8 mouse cellular contexts compared by ENCODE assay signal in the genomic region with DNA sequence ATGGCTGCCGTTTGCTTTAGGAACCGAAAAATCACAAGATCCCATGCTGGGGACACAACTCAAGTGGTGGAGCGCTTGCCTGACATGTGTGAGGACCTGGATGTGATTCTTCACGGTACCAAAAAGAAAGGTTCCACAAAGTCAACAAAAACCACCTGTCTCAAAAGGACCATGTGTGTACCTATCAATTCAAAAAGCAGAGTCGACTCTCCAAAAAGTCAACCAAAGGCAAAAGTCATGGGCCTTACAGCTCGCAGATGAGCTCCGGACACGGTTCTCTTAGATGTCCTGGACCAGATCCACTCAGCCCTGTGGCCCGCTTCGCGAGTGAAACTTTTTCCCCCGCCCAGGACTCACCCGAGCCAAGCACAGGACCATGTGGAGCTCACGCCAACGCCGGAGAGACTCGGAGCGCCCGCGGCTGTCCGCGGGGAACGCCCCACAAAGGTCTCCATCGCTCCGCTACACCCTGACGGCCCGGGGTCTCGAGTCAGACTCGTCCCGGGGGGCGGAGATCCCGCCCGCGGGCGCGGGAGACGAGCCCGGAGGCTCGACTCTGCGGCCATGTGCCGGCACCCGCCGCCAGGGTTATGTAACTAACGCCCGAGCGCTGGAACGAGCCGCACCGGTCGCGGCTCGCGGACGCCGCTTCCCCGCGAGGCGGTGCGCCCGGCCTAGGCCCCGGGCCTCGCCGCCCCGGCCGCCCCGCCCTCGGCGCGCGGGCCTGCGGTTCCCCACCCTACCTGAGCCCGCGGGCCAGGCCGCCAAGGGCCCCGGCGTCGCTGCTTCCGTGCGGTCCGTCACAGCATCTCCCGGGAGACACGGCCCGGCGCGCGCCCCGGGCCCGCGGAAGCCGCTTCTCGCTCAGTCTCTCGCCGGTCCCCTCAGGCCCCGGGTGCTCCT. TPM values are rescaled to one million over a fixed set of nuclear protein-coding genes. Genes with fewer than 3 reads are reported as not detected.
DNase-seq lines count a peak whose midpoint lies in the region; ATAC-seq and TF ChIP-seq lines count a peak whose summit lies in the region.

A gene (plus strand): TSS at position 767 of the 903 bp plus-strand sequence.

- peak within 1 kb of the TSS; percentile 76 for H3K4me2 ChIP-seq in forebrain, embryonic 12.5 days
- H3K4me2 ChIP-seq in heart, embryonic 15.5 days, result peak within 1 kb of the TSS; percentile 73
- peak within 1 kb of the TSS; percentile 78 for H3K4me2 ChIP-seq in liver, embryonic 15.5 days
- peak within 1 kb of the TSS; percentile 79 for H3K4me2 ChIP-seq in neural tube, embryonic 13.5 days

- WGBS in forebrain, embryonic 12.5 days, result under 1% methylated on average over 92 of the region's 94 CpGs
- WGBS in heart, embryonic 15.5 days, result under 1% methylated on average over 80 of the region's 94 CpGs
- under 1% methylated on average over 89 of the region's 94 CpGs for WGBS in liver, embryonic 15.5 days (ENCODE audit: insufficient replicate concordance)
- 1% methylated on average over 86 of the region's 94 CpGs for WGBS in neural tube, embryonic 13.5 days

- peak; percentile 34 for DNase-seq in ES-E14 (ENCODE audit: low read depth, low spot score)
- DNase-seq in kidney, postnatal 25 days, result peak; percentile 66 to 87
- DNase-seq in urinary bladder, adult 2 months (ENCODE audit: low spot score), result peak; percentile 67

- H3K9me3 ChIP-seq in ES-E14 (ENCODE audit: control insufficient read depth, insufficient read depth, low read depth, low read length), result no peaks in the 10 kb centered on the region
- H3K9me3 ChIP-seq in forebrain, embryonic 12.5 days, result no peaks in the 10 kb centered on the region
- no peaks in the 10 kb centered on the region for H3K9me3 ChIP-seq in heart, embryonic 15.5 days (replicated peaks)
- no peaks in the 10 kb centered on the region for H3K9me3 ChIP-seq in liver, embryonic 15.5 days (replicated peaks)
- H3K9me3 ChIP-seq in neural tube, embryonic 13.5 days, result no peaks in the 10 kb centered on the region

- peak within 1 kb of the TSS; percentile 98 for H3K9ac ChIP-seq in ES-E14 (ENCODE audit: insufficient read depth, low read depth, low read length, poor library complexity, severe bottlenecking)
- H3K9ac ChIP-seq in forebrain, embryonic 12.5 days, result peak within 1 kb of the TSS; percentile 95
- H3K9ac ChIP-seq in heart, embryonic 15.5 days, result peak within 1 kb of the TSS; percentile 92
- H3K9ac ChIP-seq in liver, embryonic 15.5 days, result peak within 1 kb of the TSS; percentile 96
- peak within 1 kb of the TSS; percentile 95 for H3K9ac ChIP-seq in neural tube, embryonic 13.5 days

- H3K4me1 ChIP-seq in ES-E14 (ENCODE audit: control insufficient read depth in 2 of 2, insufficient read depth in 2 of 2, low read length in 2 of 2, poor library complexity in 1 of 2), result peaks cover 0 to 2% of the 10 kb centered on the region in 2 experiments; a peak in 2 of 4 replicates
- peaks cover 20% of the 10 kb centered on the region for H3K4me1 ChIP-seq in forebrain, embryonic 12.5 days
- peaks cover 18% of the 10 kb centered on the region for H3K4me1 ChIP-seq in heart, embryonic 15.5 days (replicated peaks)
- peaks cover 66% of the 10 kb centered on the region for H3K4me1 ChIP-seq in liver, embryonic 15.5 days (replicated peaks)
- peaks cover 32% of the 10 kb centered on the region for H3K4me1 ChIP-seq in neural tube, embryonic 13.5 days (replicated peaks)

- in situ Hi-C loops in ES-E14 (cut with MboI; ENCODE audit: low sequenced_read_pairs in 2 of 2, unreplicated experiment in 2 of 2), result no loop called here

- no peaks in the 10 kb centered on the region; the same call in 1 of the 2 replicates for H3K36me3 ChIP-seq in ES-E14 (ENCODE audit: control insufficient read depth, insufficient read depth, low read length, poor library complexity, severe bottlenecking)
- H3K36me3 ChIP-seq in forebrain, embryonic 12.5 days (replicated peaks), result peaks cover 11% of the 10 kb centered on the region
- peaks cover 12% of the 10 kb centered on the region for H3K36me3 ChIP-seq in heart, embryonic 15.5 days
- peaks cover 15% of the 10 kb centered on the region for H3K36me3 ChIP-seq in liver, embryonic 15.5 days (replicated peaks)
- peaks cover 11% of the 10 kb centered on the region for H3K36me3 ChIP-seq in neural tube, embryonic 13.5 days

- H3K27ac ChIP-seq in ES-E14 (ENCODE audit: insufficient read depth, low read depth, low read length, poor library complexity, severe bottlenecking), result peak within 1 kb of the TSS; percentile 92
- peak within 1 kb of the TSS; percentile 97 for H3K27ac ChIP-seq in forebrain, embryonic 12.5 days
- peak within 1 kb of the TSS; percentile 98 for H3K27ac ChIP-seq in heart, embryonic 15.5 days
- H3K27ac ChIP-seq in liver, embryonic 15.5 days (replicated peaks), result peak within 1 kb of the TSS; percentile 100
- peak within 1 kb of the TSS; percentile 96 for H3K27ac ChIP-seq in neural tube, embryonic 13.5 days (replicated peaks)

- peak; percentile 47 for ATAC-seq in cerebellum, adult (ENCODE audit: insufficient number of reproducible peaks, low FRiP score, low TSS enrichment)
- peak; percentile 72 for ATAC-seq in forebrain, embryonic 12.5 days (ENCODE audit: low FRiP score)
- peak; percentile 58 for ATAC-seq in heart, embryonic 15.5 days (replicated peaks; ENCODE audit: insufficient number of reproducible peaks, insufficient read depth, low FRiP score, low read depth)
- peak; percentile 75 for ATAC-seq in liver, embryonic 15.5 days (ENCODE audit: insufficient read depth)
- peak; percentile 75 for ATAC-seq in neural tube, embryonic 13.5 days (ENCODE audit: low read depth)

- H3K27me3 ChIP-seq in forebrain, embryonic 12.5 days, result no peaks in the 10 kb centered on the region
- H3K27me3 ChIP-seq in heart, embryonic 15.5 days, result no peaks in the 10 kb centered on the region
- no peaks in the 10 kb centered on the region for H3K27me3 ChIP-seq in liver, embryonic 15.5 days
- H3K27me3 ChIP-seq in neural tube, embryonic 13.5 days, result no peaks in the 10 kb centered on the region

- H3K4me3 ChIP-seq in ES-E14 (ENCODE audit: insufficient read depth in 1 of 2, low read depth in 1 of 2, low read length in 2 of 2, poor library complexity in 1 of 2, severe bottlenecking in 1 of 2), result peak within 1 kb of the TSS; percentile 73 to 93
- H3K4me3 ChIP-seq in forebrain, embryonic 12.5 days (replicated peaks), result peak within 1 kb of the TSS; percentile 93
- H3K4me3 ChIP-seq in heart, embryonic 15.5 days, result peak within 1 kb of the TSS; percentile 81
- H3K4me3 ChIP-seq in liver, embryonic 15.5 days (replicated peaks), result peak within 1 kb of the TSS; percentile 93
- peak within 1 kb of the TSS; percentile 68 for H3K4me3 ChIP-seq in neural tube, embryonic 13.5 days

TF ChIP-seq in ES-E14, 5 proteins besides CTCF, POLR2A, EP300 and RAD21:
- TF ChIP-seq HCFC1 (IDR thresholded peaks at IDR 0.05; ENCODE audit: borderline replicate concordance, insufficient read depth, low read length), result no peak

RNA-seq across cellular contexts. Expression of the gene that starts here (rescaled TPM):
- 5.0 and 9.2 TPM in 2 replicates for total RNA-seq in ES-E14 (2012; rRNA removed)
- polyA plus RNA-seq in forebrain, embryonic 12.5 days (2016; fragmentation: Nextera tagmentation; extraction: Ambion mirVana), result 0.18 and 0.36 TPM in 2 replicates
- 0.22 TPM in 1 of 2 replicates, not detected in the other for polyA plus RNA-seq in heart, embryonic 15.5 days (2015; fragmentation: Nextera tagmentation; extraction: Ambion mirVana)
- polyA plus RNA-seq in liver, embryonic 15.5 days (2015; fragmentation: Nextera tagmentation; extraction: Ambion mirVana), result 0.14 TPM in 2 replicates
- polyA plus RNA-seq in neural tube, embryonic 13.5 days (2015; fragmentation: Nextera tagmentation; extraction: Ambion mirVana), result not detected in 2 replicates
- not detected in 2 replicates for polyA plus RNA-seq in urinary bladder, adult 2 months (2012; rRNA removed)

Comparison
In these comparisons a context has a peak if more than half of its experiments do, and no peak if none do; other contexts are left out.
1. Peak in every context shown above with its lines: DNase-seq, ATAC-seq, H3K4me3 ChIP-seq and H3K27ac ChIP-seq.
2. Peak in ATAC-seq, H3K4me3 ChIP-seq, H3K27ac ChIP-seq, H3K9ac ChIP-seq and H3K4me2 ChIP-seq in forebrain, embryonic 12.5 days; RNA of the gene not detected or under 1 TPM.
3. Peak in ATAC-seq, H3K4me3 ChIP-seq, H3K27ac ChIP-seq, H3K9ac ChIP-seq and H3K4me2 ChIP-seq in heart, embryonic 15.5 days; RNA of the gene not detected or under 1 TPM.
4. Peak in ATAC-seq, H3K4me3 ChIP-seq, H3K27ac ChIP-seq, H3K9ac ChIP-seq and H3K4me2 ChIP-seq in liver, embryonic 15.5 days; RNA of the gene not detected or under 1 TPM.
5. Peak in ATAC-seq, H3K4me3 ChIP-seq, H3K27ac ChIP-seq, H3K9ac ChIP-seq and H3K4me2 ChIP-seq in neural tube, embryonic 13.5 days; RNA of the gene not detected or under 1 TPM.
6. Peak in DNase-seq in urinary bladder, adult 2 months; RNA of the gene not detected or under 1 TPM.